Comparison of ENCODE assay signal across 9 mouse cellular contexts in genomic region chr8:123789970-123790369, GRCm38 (mm10). TPM values are rescaled to one million over a fixed set of nuclear protein-coding genes. Genes with fewer than 3 reads are reported as not detected.
DNase-seq lines count a peak whose midpoint lies in the region; ATAC-seq and TF ChIP-seq lines count a peak whose summit lies in the region.
"Had no signal": no experiment of that assay in that cellular context is flagged by ENCODE, and none has a peak within 500 bp of the region (broad histone marks: within the 10 kb centered on the region; RNA-seq: fewer than 3 reads in every experiment).

No protein-coding gene starts in this region.

- H3K27me3 ChIP-seq in kidney, embryonic 14.5 days (ENCODE audit: control insufficient read depth, insufficient read depth, low read length): no peaks in the 10 kb centered on the region
- H3K27me3 ChIP-seq in liver, adult 2 months (ENCODE audit: control insufficient read depth, insufficient read depth, low read length): no peaks in the 10 kb centered on the region
- no peaks in the 10 kb centered on the region for H3K27me3 ChIP-seq in thymus, adult 2 months (ENCODE audit: control insufficient read depth, insufficient read depth, low read length)

- TF ChIP-seq CTCF in gastrocnemius, adult 2 months (IDR thresholded peaks at IDR 0.05): peak; percentile 97
- TF ChIP-seq CTCF in liver, adult 2 months (IDR thresholded peaks at IDR 0.05; ENCODE audit: low read depth, low read length): peak; percentile 94
- TF ChIP-seq CTCF in thymus, adult 2 months (IDR thresholded peaks at IDR 0.05; ENCODE audit: borderline replicate concordance, control insufficient read depth, extremely low read depth, insufficient read depth, low read length, poor library complexity): peak; percentile 75; the same call in 1 of the 2 replicates

- H3K9me3 ChIP-seq in kidney, embryonic 14.5 days (ENCODE audit: control insufficient read depth, low read length): no peaks in the 10 kb centered on the region

- WGBS in kidney, embryonic 14.5 days: 0% methylated on average over 4 of the region's 4 CpGs
- WGBS in liver, adult 2 months: 1% methylated on average over 4 of the region's 4 CpGs
- 2% methylated on average over 4 of the region's 4 CpGs for whole genome bisulfite sequencing in thymus, adult 2 months

- no peak overlapping the region for H3K4me2 ChIP-seq in kidney, embryonic 14.5 days (replicated peaks; ENCODE audit: low read depth, low read length)

- peak; percentile 82 for DNase-seq in 416B (ENCODE audit: low read depth)
- DNase-seq in T-cell, adult 2 months (ENCODE audit: low spot score): peak; percentile 72
- peak; percentile 96 to 97 for DNase-seq in cerebellum, postnatal 25 days
- peak; percentile 89 for DNase-seq in gastrocnemius, adult 2 months
- peak; percentile 51 for DNase-seq in liver, adult 2 months (ENCODE audit: extremely low read depth, low read depth, low spot score)
- peak; percentile 55 for DNase-seq in ovary, adult 18-20 months (ENCODE audit: low spot score)
- peak; percentile 81 for DNase-seq in thymus, adult 2 months

- H3K27ac ChIP-seq in gastrocnemius, adult 2 months: no peak overlapping the region
- no peak overlapping the region for H3K27ac ChIP-seq in kidney, embryonic 14.5 days (ENCODE audit: low read depth, low read length)
- no peak overlapping the region for H3K27ac ChIP-seq in liver, adult 2 months (replicated peaks; ENCODE audit: insufficient read depth, low read depth, low read length)
- no peak overlapping the region for H3K27ac ChIP-seq in thymus, adult 2 months (ENCODE audit: control insufficient read depth, insufficient read depth, low read length)

- H3K36me3 ChIP-seq in kidney, embryonic 14.5 days (ENCODE audit: control insufficient read depth, insufficient read depth, low read length): no peaks in the 10 kb centered on the region
- H3K36me3 ChIP-seq in liver, adult 2 months (ENCODE audit: control insufficient read depth, insufficient read depth, low read length): no peaks in the 10 kb centered on the region
- H3K36me3 ChIP-seq in thymus, adult 2 months (ENCODE audit: control insufficient read depth, insufficient read depth, low read length): no peaks in the 10 kb centered on the region

- ATAC-seq in kidney, embryonic 14.5 days (ENCODE audit: low FRiP score, low TSS enrichment): 0 out of 2 replicates have a peak, but pooled peaks have one; percentile 6

- H3K4me1 ChIP-seq in kidney, embryonic 14.5 days (ENCODE audit: control insufficient read depth, insufficient read depth, low read length): peaks cover 16% of the 10 kb centered on the region
- no peaks in the 10 kb centered on the region for H3K4me1 ChIP-seq in liver, adult 2 months (ENCODE audit: control insufficient read depth, insufficient read depth, low read length)
- H3K4me1 ChIP-seq in thymus, adult 2 months (replicated peaks; ENCODE audit: control insufficient read depth, insufficient read depth, low read length): peaks cover 7% of the 10 kb centered on the region

- H3K9ac ChIP-seq in kidney, embryonic 14.5 days (ENCODE audit: low read depth, low read length): no peak overlapping the region
- no peak overlapping the region for H3K9ac ChIP-seq in liver, adult 2 months (ENCODE audit: low read depth, low read length)

- intact Hi-C loops in gastrocnemius, adult 2 months (cut with DNase I): loop anchor here (1.0 kb wide), 1 partner anchor 42 kb away; no protein-coding TSS in a partner anchor

- H3K79me2 ChIP-seq in liver, adult 2 months (ENCODE audit: control insufficient read depth, insufficient read depth, low read length): no peaks in the 10 kb centered on the region

- TF ChIP-seq POLR2A in liver, adult 2 months (IDR thresholded peaks at IDR 0.05; ENCODE audit: extremely low read depth, insufficient read depth, low read length): no peak
- no peak for TF ChIP-seq POLR2A in thymus, adult 2 months (IDR thresholded peaks at IDR 0.05; ENCODE audit: control insufficient read depth, extremely low read depth, insufficient read depth, low read length, poor library complexity)

- no peak overlapping the region for H3K4me3 ChIP-seq in gastrocnemius, adult 2 months
- H3K4me3 ChIP-seq in kidney, embryonic 14.5 days (ENCODE audit: low read length): no peak overlapping the region
- H3K4me3 ChIP-seq in liver, adult 2 months (ENCODE audit: insufficient read depth, low read depth, low read length): no peak overlapping the region
- H3K4me3 ChIP-seq in thymus, adult 2 months (ENCODE audit: control insufficient read depth, insufficient read depth, low read length): no peak overlapping the region
- H3K4me3 ChIP-seq: erythroblast, embryonic 14.5 days had no signal

RNA-seq across cellular contexts. Expression of gene Rab4a, which starts 15.8 kb away (rescaled TPM):
- 10 to 100 TPM; 12.0 to 12.4 TPM for total RNA-seq in gastrocnemius, adult 2 months (2021)
- polyA plus RNA-seq in kidney, embryonic 14.5 days (2014; fragmentation: Nextera tagmentation; extraction: Ambion mirVana): 33.3 and 45.3 TPM in 2 replicates
- total RNA-seq in liver, adult 2 months (2014; rRNA removed): 15.4 and 15.7 TPM in 2 replicates
- polyA plus RNA-seq in liver, adult 2 months (2012; rRNA removed): 24.4 and 24.6 TPM in 2 replicates
- polyA plus RNA-seq in thymus, adult 2 months (2012; rRNA removed): 4.4 and 5.1 TPM in 2 replicates
